Mouse (Mus musculus) thymus, adult 2 months (tissue): ENCODE data around the gene Col25a1.

Experiments used
- CTCF ChIP-seq: fragments of 200-500 bp; IDR thresholded peaks from 2 replicates; pipeline ENCODE4 v1.5.1; 2012; ENCODE audit warnings: mild to moderate bottlenecking, control low read depth, low read length, moderate library complexity, borderline replicate concordance; ENCODE audit not compliant: control insufficient read depth, poor library complexity, insufficient read depth; ENCODE audit errors: extremely low read depth
- POLR2A ChIP-seq: fragments of 200-500 bp; IDR thresholded peaks from 2 replicates; pipeline ENCODE4 v1.6.1; 2012; ENCODE audit warnings: mild to moderate bottlenecking, low read length, control low read depth, moderate library complexity; ENCODE audit not compliant: control insufficient read depth, poor library complexity, insufficient read depth; ENCODE audit errors: extremely low read depth

- TF ChIP-seq CTCF = no peak
- TF ChIP-seq POLR2A = no peak
Measured at GRCm38 (mm10) chr3:130290175-130290574, 158.9 kb downstream of the Col25a1 start.
